Comparison of ENCODE assay signal across 19 mouse cellular contexts in genomic region chr5:119651135-119651965, GRCm38 (mm10). TPM values are rescaled to one million over a fixed set of nuclear protein-coding genes. Genes with fewer than 3 reads are reported as not detected.
DNase-seq lines count a peak whose midpoint lies in the region; ATAC-seq and TF ChIP-seq lines count a peak whose summit lies in the region.
"Had no signal": no experiment of that assay in that cellular context is flagged by ENCODE, and none has a peak within 500 bp of the region (broad histone marks: within the 10 kb centered on the region; RNA-seq: fewer than 3 reads in every experiment).

No protein-coding gene starts in this region.

- peak; percentile 88 for TF ChIP-seq EP300 in heart, postnatal 0 days (IDR thresholded peaks at IDR 0.05; ENCODE audit: low read depth)

- DNase-seq in heart, embryonic 10.5 days (ENCODE audit: low spot score) = peak; percentile 95
- DNase-seq in heart, postnatal 0 days (ENCODE audit: low spot score) = peak; percentile 70
- no peak for DNase-seq in midbrain, embryonic 14.5 days
- no peak for DNase-seq in left cerebral cortex, postnatal 4 days
- no peak for DNase-seq in forebrain, embryonic 10.5 days (ENCODE audit: extremely low spot score, low spot score)
- DNase-seq: adrenal gland, postnatal 10 days; B cell, adult 2 months; cerebellum, adult 2 months; gastrocnemius, postnatal 25 days; liver, embryonic 13.5 days; right cerebral cortex, adult 18-20 months had no signal

- H3K4me3 ChIP-seq in intestine, embryonic 15.5 days (replicated peaks) = no peak overlapping the region
- no peak overlapping the region for H3K4me3 ChIP-seq in intestine, postnatal 0 days (ENCODE audit: low read depth, low read length)
- peak overlapping the region; percentile 15; the same call in 1 of the 2 replicates for H3K4me3 ChIP-seq in heart, embryonic 10.5 days
- no peak overlapping the region for H3K4me3 ChIP-seq in heart, postnatal 0 days (ENCODE audit: low read depth, low read length)
- H3K4me3 ChIP-seq in lung, embryonic 16.5 days (ENCODE audit: low read length) = no peak overlapping the region
- no peak overlapping the region for H3K4me3 ChIP-seq in midbrain, embryonic 14.5 days (replicated peaks; ENCODE audit: low read depth, low read length)
- no peak overlapping the region for H3K4me3 ChIP-seq in forebrain, embryonic 10.5 days
- H3K4me3 ChIP-seq: liver, embryonic 13.5 days; stomach, embryonic 15.5 days had no signal

- H3K9me3 ChIP-seq in intestine, embryonic 15.5 days = no peaks in the 10 kb centered on the region
- no peaks in the 10 kb centered on the region for H3K9me3 ChIP-seq in intestine, postnatal 0 days (ENCODE audit: control insufficient read depth)
- no peaks in the 10 kb centered on the region for H3K9me3 ChIP-seq in heart, embryonic 10.5 days
- H3K9me3 ChIP-seq in heart, postnatal 0 days (replicated peaks; ENCODE audit: control insufficient read depth, low read length) = no peaks in the 10 kb centered on the region
- no peaks in the 10 kb centered on the region for H3K9me3 ChIP-seq in lung, embryonic 16.5 days (ENCODE audit: control insufficient read depth, low read length)
- H3K9me3 ChIP-seq in midbrain, embryonic 14.5 days (ENCODE audit: control insufficient read depth, low read length) = no peaks in the 10 kb centered on the region
- no peaks in the 10 kb centered on the region for H3K9me3 ChIP-seq in forebrain, embryonic 10.5 days
- H3K9me3 ChIP-seq: liver, embryonic 13.5 days; stomach, embryonic 15.5 days had no signal

- TF ChIP-seq CTCF in intestine, postnatal 0 days (IDR thresholded peaks at IDR 0.05; ENCODE audit: low read depth) = no peak
- TF ChIP-seq CTCF in heart, postnatal 0 days (IDR thresholded peaks at IDR 0.05; ENCODE audit: low read depth) = no peak

- no peak overlapping the region for H3K9ac ChIP-seq in intestine, embryonic 15.5 days
- H3K9ac ChIP-seq in intestine, postnatal 0 days (ENCODE audit: low read depth, low read length) = no peak overlapping the region
- H3K9ac ChIP-seq in heart, postnatal 0 days (replicated peaks; ENCODE audit: low read depth, low read length) = no peak overlapping the region
- H3K9ac ChIP-seq in lung, embryonic 16.5 days (ENCODE audit: low read length) = 0 out of 2 replicates have a peak overlapping the region, but pooled peaks have one; percentile 30
- H3K9ac ChIP-seq in midbrain, embryonic 14.5 days (replicated peaks; ENCODE audit: low read length) = no peak overlapping the region
- H3K9ac ChIP-seq: liver, embryonic 13.5 days; stomach, embryonic 15.5 days had no signal

- H3K27me3 ChIP-seq in intestine, embryonic 15.5 days (replicated peaks) = peaks cover 11% of the 10 kb centered on the region
- H3K27me3 ChIP-seq in intestine, postnatal 0 days (replicated peaks; ENCODE audit: control insufficient read depth, insufficient read depth, low read length) = peaks cover 17% of the 10 kb centered on the region
- peaks cover 83% of the 10 kb centered on the region for H3K27me3 ChIP-seq in heart, embryonic 10.5 days (ENCODE audit: insufficient read depth, poor library complexity, severe bottlenecking)
- peaks cover 90% of the 10 kb centered on the region for H3K27me3 ChIP-seq in heart, postnatal 0 days (ENCODE audit: control insufficient read depth, insufficient read depth, low read length)
- peaks cover 4% of the 10 kb centered on the region; the same call in 1 of the 2 replicates for H3K27me3 ChIP-seq in lung, embryonic 16.5 days (ENCODE audit: control insufficient read depth, insufficient read depth, low read depth, low read length)
- H3K27me3 ChIP-seq in midbrain, embryonic 14.5 days (ENCODE audit: control insufficient read depth, insufficient read depth, low read length) = peaks cover 43% of the 10 kb centered on the region
- peaks cover 92% of the 10 kb centered on the region for H3K27me3 ChIP-seq in forebrain, embryonic 10.5 days (ENCODE audit: poor library complexity, severe bottlenecking)

- intact Hi-C loops in left cerebral cortex, postnatal 4 days (cut with DNase I) = no loop called here

- H3K27ac ChIP-seq in intestine, embryonic 15.5 days = no peak overlapping the region
- H3K27ac ChIP-seq in intestine, postnatal 0 days (ENCODE audit: low read depth, low read length) = no peak overlapping the region
- 0 out of 2 replicates have a peak overlapping the region, but pooled peaks have one; percentile 2 for H3K27ac ChIP-seq in heart, embryonic 10.5 days
- H3K27ac ChIP-seq in heart, postnatal 0 days (ENCODE audit: low read depth) = no peak overlapping the region
- H3K27ac ChIP-seq in lung, embryonic 16.5 days (ENCODE audit: low read length) = peak overlapping the region; percentile 41
- no peak overlapping the region for H3K27ac ChIP-seq in midbrain, embryonic 14.5 days (replicated peaks; ENCODE audit: low read depth, low read length)
- H3K27ac ChIP-seq in forebrain, embryonic 10.5 days = no peak overlapping the region
- H3K27ac ChIP-seq: liver, embryonic 13.5 days; stomach, embryonic 15.5 days had no signal

- ATAC-seq in intestine, embryonic 15.5 days = 0 out of 2 replicates have a peak, but pooled peaks have one; percentile 10
- no peak for ATAC-seq in intestine, postnatal 0 days
- peak; percentile 93 for ATAC-seq in heart, postnatal 0 days (ENCODE audit: insufficient read depth, low read depth)
- peak; percentile 76 for ATAC-seq in lung, embryonic 16.5 days (ENCODE audit: low read depth)
- no peak for ATAC-seq in midbrain, embryonic 14.5 days (ENCODE audit: low FRiP score, low TSS enrichment)
- ATAC-seq: inflammation-experienced regulatory T-cells, adult 6 months; midbrain, embryonic 16.5 days had no signal

- no peak overlapping the region for H3K4me2 ChIP-seq in intestine, embryonic 15.5 days (replicated peaks)
- no peak overlapping the region for H3K4me2 ChIP-seq in intestine, postnatal 0 days (replicated peaks; ENCODE audit: low read depth)
- H3K4me2 ChIP-seq in heart, postnatal 0 days (ENCODE audit: low read depth, low read length) = no peak overlapping the region
- peak overlapping the region; percentile 28; the same call in 1 of the 2 replicates for H3K4me2 ChIP-seq in lung, embryonic 16.5 days (ENCODE audit: low read depth, low read length)
- H3K4me2 ChIP-seq in midbrain, embryonic 14.5 days (ENCODE audit: low read length) = no peak overlapping the region
- H3K4me2 ChIP-seq: liver, embryonic 13.5 days; stomach, embryonic 15.5 days had no signal

- WGBS in intestine, embryonic 15.5 days = 32% methylated on average over 13 of the region's 13 CpGs
- 52% methylated on average over 13 of the region's 13 CpGs for WGBS in intestine, postnatal 0 days
- WGBS in heart, embryonic 10.5 days = 6% methylated on average over 13 of the region's 13 CpGs
- 12% methylated on average over 13 of the region's 13 CpGs for WGBS in heart, postnatal 0 days
- 30% methylated on average over 13 of the region's 13 CpGs for WGBS in lung, embryonic 16.5 days
- 29% methylated on average over 13 of the region's 13 CpGs for WGBS in midbrain, embryonic 14.5 days
- 21% methylated on average over 13 of the region's 13 CpGs for WGBS in forebrain, embryonic 10.5 days

- H3K36me3 ChIP-seq in intestine, embryonic 15.5 days = no peaks in the 10 kb centered on the region
- H3K36me3 ChIP-seq in intestine, postnatal 0 days (ENCODE audit: control insufficient read depth, insufficient read depth) = no peaks in the 10 kb centered on the region
- no peaks in the 10 kb centered on the region for H3K36me3 ChIP-seq in heart, embryonic 10.5 days
- no peaks in the 10 kb centered on the region for H3K36me3 ChIP-seq in heart, postnatal 0 days (replicated peaks; ENCODE audit: control insufficient read depth, insufficient read depth, low read length)
- H3K36me3 ChIP-seq in lung, embryonic 16.5 days (ENCODE audit: control insufficient read depth, insufficient read depth, low read length) = no peaks in the 10 kb centered on the region
- H3K36me3 ChIP-seq in midbrain, embryonic 14.5 days (ENCODE audit: control insufficient read depth, insufficient read depth, low read length) = no peaks in the 10 kb centered on the region
- H3K36me3 ChIP-seq in forebrain, embryonic 10.5 days (replicated peaks) = no peaks in the 10 kb centered on the region
- H3K36me3 ChIP-seq: liver, embryonic 13.5 days; stomach, embryonic 15.5 days had no signal

- peaks cover 11% of the 10 kb centered on the region; the same call in 1 of the 2 replicates for H3K4me1 ChIP-seq in intestine, embryonic 15.5 days (replicated peaks)
- no peaks in the 10 kb centered on the region for H3K4me1 ChIP-seq in intestine, postnatal 0 days (replicated peaks; ENCODE audit: control insufficient read depth, insufficient read depth, low read length)
- peaks cover 22% of the 10 kb centered on the region for H3K4me1 ChIP-seq in heart, embryonic 10.5 days
- H3K4me1 ChIP-seq in heart, postnatal 0 days (ENCODE audit: control insufficient read depth, insufficient read depth) = no peaks in the 10 kb centered on the region
- peaks cover 10% of the 10 kb centered on the region for H3K4me1 ChIP-seq in lung, embryonic 16.5 days (replicated peaks; ENCODE audit: control insufficient read depth, insufficient read depth, low read length)
- H3K4me1 ChIP-seq in midbrain, embryonic 14.5 days (ENCODE audit: control insufficient read depth, insufficient read depth, low read length) = no peaks in the 10 kb centered on the region
- H3K4me1 ChIP-seq in forebrain, embryonic 10.5 days = peaks cover 16% of the 10 kb centered on the region
- H3K4me1 ChIP-seq: liver, embryonic 13.5 days; stomach, embryonic 15.5 days had no signal

RNA-seq across cellular contexts. Expression of gene Tbx3, which starts 19.1 kb away (rescaled TPM):
- polyA plus RNA-seq in intestine, embryonic 15.5 days (2015; fragmentation: Nextera tagmentation; extraction: Ambion mirVana) = 38.6 and 44.9 TPM in 2 replicates
- 30.6 and 42.6 TPM in 2 replicates for polyA plus RNA-seq in intestine, postnatal 0 days (2015; fragmentation: Nextera tagmentation; extraction: Ambion mirVana)
- polyA plus RNA-seq in heart, embryonic 10.5 days (2016; fragmentation: Nextera tagmentation; extraction: Ambion mirVana) = 17.0 and 41.7 TPM in 2 replicates
- total RNA-seq in heart, postnatal 0 days (2014; rRNA removed; ENCODE audit: low replicate concordance) = 3.2 and 6.7 TPM in 2 replicates
- polyA plus RNA-seq in heart, postnatal 0 days (2015; fragmentation: Nextera tagmentation; extraction: Ambion mirVana) = 5.4 and 5.7 TPM in 2 replicates
- polyA plus RNA-seq in lung, embryonic 16.5 days (2015; fragmentation: Nextera tagmentation; extraction: Ambion mirVana) = 53.4 and 65.3 TPM in 2 replicates
- polyA plus RNA-seq in midbrain, embryonic 14.5 days (2014; fragmentation: Nextera tagmentation; extraction: Ambion mirVana) = 0.39 and 2.4 TPM in 2 replicates
- 1 to 10 TPM; 3.7 to 4.4 TPM for total RNA-seq in left cerebral cortex, postnatal 4 days (2021)
- 10.6 and 13.9 TPM in 2 replicates for polyA plus RNA-seq in forebrain, embryonic 10.5 days (2016; fragmentation: Nextera tagmentation; extraction: Ambion mirVana)
- total RNA-seq: common myeloid progenitor, adult 5-6 weeks; megakaryocyte, adult 5-6 weeks had no signal

Comparison
In these comparisons a context has a peak if more than half of its experiments do, and no peak if none do; other contexts are left out.
1. ATAC-seq: peak in intestine, embryonic 15.5 days (single experiment), heart, postnatal 0 days (single experiment) and lung, embryonic 16.5 days (single experiment); none in intestine, postnatal 0 days (single experiment) and midbrain, embryonic 14.5 days (single experiment).
2. H3K27ac ChIP-seq: peak in heart, embryonic 10.5 days (single experiment) and lung, embryonic 16.5 days (single experiment); none in intestine, embryonic 15.5 days (single experiment), intestine, postnatal 0 days (single experiment), heart, postnatal 0 days (single experiment), midbrain, embryonic 14.5 days (single experiment) and forebrain, embryonic 10.5 days (single experiment).
3. DNase-seq: peak in heart, embryonic 10.5 days (single experiment) and heart, postnatal 0 days (single experiment); none in midbrain, embryonic 14.5 days (single experiment), left cerebral cortex, postnatal 4 days (single experiment) and forebrain, embryonic 10.5 days (single experiment).